Mouse (Mus musculus) splenic B cell, adult 2 months (primary cell): ENCODE results near the gene Pgm5.
A peak's percentile ranks its signal among the peaks of the same experiment; 100 is the strongest.
"Not testable (repeated sequence)": the region's sequence is repeated elsewhere in the genome, so short reads cannot be mapped to it uniquely, and the experiment has no call there.

Experiments used
- DNase-seq: peaks from one replicate; pipeline ENCODE4 v3.0.0-alpha.2; 2011; ENCODE audit warnings: low read depth, low spot score
- H3K27me3 ChIP-seq: 2 replicates; pipeline ENCODE4 v1.6.1; 2012; ENCODE audit warnings: mild to moderate bottlenecking, low read length, moderate library complexity, mixed read lengths; ENCODE audit not compliant: control insufficient read depth, poor library complexity, insufficient read depth, severe bottlenecking
- H3K36me3 ChIP-seq: 2 replicates; pipeline ENCODE4 v1.6.1; 2012; ENCODE audit warnings: mild to moderate bottlenecking, low read length, moderate library complexity, mixed read lengths; ENCODE audit not compliant: control insufficient read depth, poor library complexity, insufficient read depth, severe bottlenecking

Pgm5 gene

GRCm38 (mm10) chr19:24886888-24887287 lies 25.2 kb upstream of the Pgm5 start:
- no peaks in the 10 kb centered on the region for H3K36me3 ChIP-seq
- H3K27me3 ChIP-seq: no peaks in the 10 kb centered on the region
- DNase-seq: no peak

GRCm38 (mm10) chr19:24885504-24885903 lies 23.8 kb upstream of the Pgm5 start:
- no peaks in the 10 kb centered on the region for H3K36me3 ChIP-seq
- DNase-seq: peak; percentile 74

GRCm38 (mm10) chr19:24881237-24881636 lies 19.6 kb upstream of the Pgm5 start:
- DNase-seq: no peak
- H3K27me3 ChIP-seq: no peaks in the 10 kb centered on the region
- no peaks in the 10 kb centered on the region for H3K36me3 ChIP-seq

More at GRCm38 (mm10) chr19:24885504-24885903, 23.8 kb upstream of the Pgm5 start:
- H3K27me3 ChIP-seq: no peaks in the 10 kb centered on the region

GRCm38 (mm10) chr19:24875129-24875870 lies 13.6 kb upstream of the Pgm5 start, which contains the start of gene Gm10053:
TSS of gene Gm10053 (plus strand) at chr19:24875686.
- not testable (repeated sequence) for H3K27me3 ChIP-seq, H3K36me3 ChIP-seq, DNase-seq

GRCm38 (mm10) chr19:24873873-24874272 lies 12.2 kb upstream of the Pgm5 start:
- no peak for DNase-seq
- H3K36me3 ChIP-seq: no peaks in the 10 kb centered on the region
- H3K27me3 ChIP-seq: no peaks in the 10 kb centered on the region

GRCm38 (mm10) chr19:24871037-24871635 lies 9.5 kb upstream of the Pgm5 start:
- H3K27me3 ChIP-seq: no peaks in the 10 kb centered on the region
- DNase-seq: peak; percentile 84
- no peaks in the 10 kb centered on the region for H3K36me3 ChIP-seq

- Histone ChIP-seq H3K27me3 (no peaks in the 10 kb centered on the region), H3K36me3 (no peaks in the 10 kb centered on the region)
- DNase-seq: no peak
Observed at GRCm38 (mm10) chr19:24865436-24865835, 3.8 kb upstream of the Pgm5 start.

- Histone ChIP-seq H3K36me3 (no peaks in the 10 kb centered on the region), H3K27me3 (no peaks in the 10 kb centered on the region)
- no peak for DNase-seq
Observed at GRCm38 (mm10) chr19:24861276-24861611, 411 bp downstream of the Pgm5 start.

GRCm38 (mm10) chr19:24851456-24852315 lies 10.0 kb downstream of the Pgm5 start:
- H3K36me3 ChIP-seq: no peaks in the 10 kb centered on the region
- DNase-seq: no peak
- no peaks in the 10 kb centered on the region for H3K27me3 ChIP-seq

- no peak for DNase-seq
- Histone ChIP-seq H3K36me3 (no peaks in the 10 kb centered on the region), H3K27me3 (no peaks in the 10 kb centered on the region)
Observed at GRCm38 (mm10) chr19:24848844-24849243, 12.8 kb downstream of the Pgm5 start.

GRCm38 (mm10) chr19:24848345-24848744 lies 13.3 kb downstream of the Pgm5 start:
- no peak for DNase-seq

GRCm38 (mm10) chr19:24845007-24845546 lies 16.6 kb downstream of the Pgm5 start:
- no peak for DNase-seq
- no peaks in the 10 kb centered on the region for H3K36me3 ChIP-seq
- H3K27me3 ChIP-seq: no peaks in the 10 kb centered on the region

More at GRCm38 (mm10) chr19:24848345-24848744, 13.3 kb downstream of the Pgm5 start:
- no peaks in the 10 kb centered on the region for H3K27me3 ChIP-seq
- H3K36me3 ChIP-seq: no peaks in the 10 kb centered on the region

- no peak for DNase-seq
- Histone ChIP-seq H3K36me3 (no peaks in the 10 kb centered on the region), H3K27me3 (no peaks in the 10 kb centered on the region)
Observed at GRCm38 (mm10) chr19:24842080-24842479, 19.6 kb downstream of the Pgm5 start.

- no peaks in the 10 kb centered on the region for H3K27me3 ChIP-seq
- H3K36me3 ChIP-seq: no peaks in the 10 kb centered on the region; the same call in 1 of the 2 replicates
- DNase-seq: peak; percentile 42
Observed at GRCm38 (mm10) chr19:24824517-24824916, 37.1 kb downstream of the Pgm5 start.
